Mouse (Mus musculus) forebrain, embryonic 13.5 days (tissue): ENCODE measurements around the gene Bcl2a1d. TPM values are rescaled to one million over a fixed set of nuclear protein-coding genes. Genes with fewer than 3 reads are reported as not detected.
A peak's percentile ranks its signal among the peaks of the same experiment; 100 is the strongest.
"Not testable (repeated sequence)": the region's sequence is repeated elsewhere in the genome, so short reads cannot be mapped to it uniquely, and the experiment has no call there.

Source experiments
- ATAC-seq: fragments of 200-750 bp; cut with Nextera tagmentation; 2 replicates; pipeline ENCODE4 v1.8.0; 2017
- H3K27ac ChIP-seq: fragments of 300-500 bp; sonication (generic); 2 replicates; pipeline ENCODE4 v1.5.1; 2015; ENCODE audit warnings: inconsistent platforms, mild to moderate bottlenecking, moderate library complexity
- H3K27me3 ChIP-seq: fragments of 300-500 bp; sonication (generic); 2 replicates; pipeline ENCODE4 v1.6.1; 2015; ENCODE audit warnings: mild to moderate bottlenecking, inconsistent platforms
- H3K36me3 ChIP-seq: fragments of 300-500 bp; sonication (generic); 2 replicates; pipeline ENCODE4 v1.6.1; 2015; ENCODE audit warnings: mild to moderate bottlenecking, inconsistent platforms; ENCODE audit not compliant: poor library complexity, severe bottlenecking
- H3K4me1 ChIP-seq: fragments of 300-500 bp; sonication (generic); 2 replicates; pipeline ENCODE4 v1.6.1; 2015; ENCODE audit warnings: inconsistent platforms
- H3K4me2 ChIP-seq: fragments of 300-500 bp; sonication (generic); 2 replicates; pipeline ENCODE4 v1.6.1; 2015; ENCODE audit warnings: inconsistent platforms, mild to moderate bottlenecking, moderate library complexity
- H3K4me3 ChIP-seq: fragments of 300-500 bp; sonication (generic); 2 replicates; pipeline ENCODE4 v1.5.1; 2015; ENCODE audit warnings: mild to moderate bottlenecking, inconsistent platforms
- H3K9ac ChIP-seq: fragments of 300-500 bp; sonication (generic); 2 replicates; pipeline ENCODE4 v1.6.1; 2015; ENCODE audit warnings: mild to moderate bottlenecking, inconsistent platforms
- H3K9me3 ChIP-seq: fragments of 300-500 bp; sonication (generic); replicated peaks from 2 replicates; pipeline ENCODE4 v1.6.1; 2016; ENCODE audit warnings: inconsistent platforms
- WGBS: fragments of 180-500 bp; shearing (Covaris S2); methylation state at CpG from one replicate; pipeline ENCODE4 v1.1.7; 2015; 5-methylcytosine and 5-hydroxymethylcytosine counted together
- polyA plus RNA-seq: library from polyadenylated mRNA; unstranded; fragments of >200 nt; fragmentation: Nextera tagmentation; extraction: Ambion mirVana; gene quantifications from 2 replicates; pipeline ENCODE4 v1.2.1, GENCODE M21; 2015

The Bcl2a1d gene
- polyA plus RNA-seq, result not detected in 2 replicates

DNA sequence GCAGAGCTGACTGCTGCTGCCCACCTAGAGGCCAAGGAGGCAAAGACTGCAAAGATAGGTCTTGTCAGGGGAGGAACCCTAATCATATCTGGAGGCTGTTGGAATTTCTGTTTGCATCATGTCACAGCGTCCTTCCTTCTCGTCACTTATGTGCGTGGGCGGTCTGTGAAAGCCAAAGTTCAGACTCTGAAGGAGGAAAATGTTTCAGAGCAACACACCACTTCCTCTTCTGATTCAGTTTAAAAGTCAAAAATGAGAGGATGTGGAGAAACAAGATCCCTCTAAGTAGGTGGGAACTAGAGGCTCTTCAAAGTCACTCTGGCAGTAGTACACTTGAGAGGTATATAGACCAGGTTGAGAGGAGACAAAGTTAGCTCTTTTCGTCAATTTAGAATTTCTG lies at the start of gene Bcl2a1d:
Gene Bcl2a1d (minus strand): TSS at position 187 of the 400 bp plus-strand sequence.
- not testable (repeated sequence) for H3K4me1 ChIP-seq, H3K36me3 ChIP-seq, H3K27me3 ChIP-seq, H3K4me3 ChIP-seq, ATAC-seq, H3K27ac ChIP-seq, H3K4me2 ChIP-seq, H3K9ac ChIP-seq, H3K9me3 ChIP-seq
- whole genome bisulfite sequencing, result 90% methylated on average over 5 of the region's 5 CpGs

DNA sequence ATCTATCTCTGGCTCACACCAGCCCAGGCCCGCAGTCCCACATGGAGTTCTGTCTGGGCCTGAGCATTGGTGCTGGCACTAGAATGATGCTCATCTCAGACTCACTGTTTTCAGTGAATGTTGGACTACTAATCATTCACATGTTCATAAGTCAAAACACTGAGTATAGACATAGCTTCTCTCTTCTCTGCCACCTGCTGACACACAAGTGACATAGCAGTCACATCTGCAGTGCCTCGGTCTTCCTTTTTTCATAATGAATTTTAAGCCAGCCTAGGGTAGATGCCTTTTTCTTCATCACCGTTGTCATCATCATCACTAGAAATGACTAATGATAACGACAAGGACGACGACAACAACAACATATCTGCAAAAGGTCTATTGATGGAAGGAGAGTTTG lies 38.5 kb upstream of the Bcl2a1d start:
- H3K27me3 ChIP-seq, ATAC-seq, H3K9ac ChIP-seq, H3K36me3 ChIP-seq, H3K27ac ChIP-seq, H3K4me3 ChIP-seq, H3K9me3 ChIP-seq, H3K4me1 ChIP-seq, H3K4me2 ChIP-seq: not testable (repeated sequence)
- 94% methylated on average over 3 of the region's 6 CpGs for WGBS

DNA sequence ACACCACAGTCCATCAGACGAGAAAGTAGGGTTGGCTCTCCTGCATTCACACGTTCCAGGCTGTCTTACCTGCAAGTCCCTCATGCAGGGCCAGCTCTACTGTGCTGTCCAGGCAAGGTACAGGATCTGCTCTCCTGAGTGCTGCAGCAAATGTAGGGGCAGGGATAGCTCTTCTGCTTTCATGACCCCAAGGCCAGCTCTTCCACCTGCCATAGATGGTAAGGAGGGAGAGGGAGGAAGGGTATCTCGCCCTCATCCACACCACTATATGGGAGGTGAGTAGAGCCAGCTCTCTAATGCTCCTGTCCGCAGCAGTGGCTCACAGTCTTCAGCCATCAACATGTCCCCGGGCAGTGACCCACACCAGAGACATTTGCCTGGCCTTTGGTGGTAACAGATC lies 37.8 kb upstream of the Bcl2a1d start:
- H3K9me3 ChIP-seq, H3K9ac ChIP-seq, H3K4me1 ChIP-seq, ATAC-seq, H3K27ac ChIP-seq, H3K4me3 ChIP-seq, H3K27me3 ChIP-seq, H3K36me3 ChIP-seq, H3K4me2 ChIP-seq: not testable (repeated sequence)
- WGBS, result 80% methylated on average over 4 of the region's 5 CpGs

DNA sequence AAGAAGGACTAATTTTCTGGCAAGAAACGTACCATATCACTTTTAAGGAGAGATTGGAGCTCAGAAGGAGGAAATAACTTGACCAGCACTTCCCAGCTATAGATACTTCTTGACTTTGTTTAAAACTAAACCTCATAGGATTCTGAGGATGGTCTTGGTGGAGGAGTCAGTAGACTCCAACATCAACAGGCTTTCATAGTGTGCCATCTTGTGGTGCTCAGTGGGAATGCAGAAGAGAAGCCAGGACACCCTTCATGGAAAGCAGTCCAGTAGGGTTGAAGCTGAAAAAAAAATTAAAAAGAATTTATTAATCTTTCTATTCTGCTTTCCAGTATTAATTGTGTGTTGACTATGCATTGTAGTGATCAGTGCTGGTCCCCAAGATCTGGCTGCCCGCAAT lies 15.0 kb upstream of the Bcl2a1d start:
- 0 out of 2 replicates have a peak, but pooled peaks have one; percentile 43 for ATAC-seq

DNA sequence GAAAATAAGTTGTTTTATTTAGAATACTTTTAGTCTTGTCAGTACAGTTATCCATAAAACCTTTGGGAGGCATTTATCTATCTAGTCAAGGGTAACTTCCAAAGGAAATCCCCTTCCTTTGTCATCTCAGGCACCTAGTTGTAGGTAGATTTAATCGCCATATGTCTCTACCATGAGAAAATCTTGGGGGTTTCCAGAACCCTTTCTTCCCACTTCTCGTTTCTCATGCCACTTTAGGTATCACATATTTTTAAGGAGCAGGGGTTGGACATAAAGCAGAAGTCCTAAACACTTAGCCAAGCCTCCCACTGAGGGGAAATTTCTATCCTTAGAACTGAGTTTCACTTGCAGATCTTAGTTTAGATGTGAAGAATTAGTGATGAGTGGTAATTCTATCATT lies 14.3 kb upstream of the Bcl2a1d start:
- H3K36me3 ChIP-seq, H3K27me3 ChIP-seq, H3K27ac ChIP-seq, H3K9me3 ChIP-seq, H3K4me2 ChIP-seq, H3K4me1 ChIP-seq, ATAC-seq, H3K4me3 ChIP-seq, H3K9ac ChIP-seq: not testable (repeated sequence)
- WGBS, result 86% methylated on average over 1 of the region's 2 CpGs

More for the DNA sequence above, 15.0 kb upstream of the Bcl2a1d start:
- H3K36me3 ChIP-seq, H3K4me2 ChIP-seq, H3K4me3 ChIP-seq, H3K27ac ChIP-seq, H3K9me3 ChIP-seq, H3K9ac ChIP-seq, H3K27me3 ChIP-seq, H3K4me1 ChIP-seq: not testable (repeated sequence)
- 50% methylated on average over 1 of the region's 2 CpGs for WGBS

DNA sequence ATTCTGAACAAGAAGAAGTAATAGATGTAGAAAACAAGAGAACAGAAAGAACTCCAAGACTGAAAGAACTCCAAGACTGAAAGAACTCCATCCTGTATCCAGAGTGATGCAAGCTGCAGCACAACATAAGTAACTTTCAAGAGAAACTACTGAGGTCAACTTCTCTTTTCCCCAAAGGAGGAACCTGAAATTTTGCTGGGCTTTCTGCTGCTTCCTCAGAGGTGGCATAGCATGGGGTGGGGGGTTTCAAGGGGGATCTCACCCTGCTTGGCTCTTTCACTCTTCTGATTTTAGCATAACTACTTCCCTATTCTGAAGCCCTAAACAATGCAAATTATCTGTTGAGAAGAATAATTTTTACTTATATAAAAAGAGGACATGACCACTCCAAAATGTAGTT lies 3.6 kb upstream of the Bcl2a1d start:
- H3K27me3 ChIP-seq, H3K9me3 ChIP-seq, H3K36me3 ChIP-seq, H3K4me3 ChIP-seq, H3K9ac ChIP-seq, H3K4me2 ChIP-seq, H3K4me1 ChIP-seq, H3K27ac ChIP-seq, ATAC-seq: not testable (repeated sequence)

DNA sequence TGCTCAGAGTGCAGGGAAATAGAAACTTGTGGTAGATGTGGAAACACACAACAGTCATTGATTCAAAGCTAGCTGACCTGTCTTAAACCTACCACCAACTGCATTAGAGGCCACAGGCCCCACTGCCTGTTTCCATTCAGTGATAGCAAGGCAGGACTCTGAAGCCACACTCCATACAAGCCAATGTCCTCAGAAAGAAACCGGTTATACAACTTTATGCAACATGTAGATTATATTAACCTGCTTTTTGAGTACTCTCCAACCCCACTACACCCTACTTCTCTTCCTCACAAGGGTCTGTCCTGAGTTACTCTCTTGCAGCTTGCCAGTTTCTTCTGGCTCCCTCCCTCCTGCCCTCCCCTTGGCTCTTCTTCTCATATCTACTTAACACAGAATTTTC lies 1.5 kb upstream of the Bcl2a1d start:
- 79% methylated on average over 1 of the region's 1 CpGs for WGBS
- not testable (repeated sequence) for H3K27me3 ChIP-seq, ATAC-seq, H3K4me1 ChIP-seq, H3K4me2 ChIP-seq, H3K9me3 ChIP-seq, H3K9ac ChIP-seq, H3K27ac ChIP-seq, H3K36me3 ChIP-seq, H3K4me3 ChIP-seq

DNA sequence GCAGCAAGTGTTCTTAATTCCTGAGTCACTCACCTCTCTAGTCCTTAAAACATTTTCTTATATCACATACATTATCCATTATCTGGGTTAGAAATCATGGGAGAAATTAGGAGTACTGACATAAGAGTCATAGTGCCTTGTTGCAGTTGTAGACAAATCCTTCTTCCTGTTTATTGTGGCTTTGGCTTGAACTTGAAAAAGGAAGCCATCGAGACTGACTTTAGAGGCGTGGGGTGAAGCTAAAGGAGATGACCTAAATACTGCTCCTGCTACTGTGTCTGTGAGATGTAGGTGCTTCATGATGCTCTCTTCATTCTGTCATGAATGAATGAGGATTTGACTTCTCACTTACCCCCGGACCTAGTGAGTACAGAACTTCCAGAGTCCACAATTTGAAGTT lies 620 bp upstream of the Bcl2a1d start:
- not testable (repeated sequence) for H3K27ac ChIP-seq, H3K9ac ChIP-seq

DNA sequence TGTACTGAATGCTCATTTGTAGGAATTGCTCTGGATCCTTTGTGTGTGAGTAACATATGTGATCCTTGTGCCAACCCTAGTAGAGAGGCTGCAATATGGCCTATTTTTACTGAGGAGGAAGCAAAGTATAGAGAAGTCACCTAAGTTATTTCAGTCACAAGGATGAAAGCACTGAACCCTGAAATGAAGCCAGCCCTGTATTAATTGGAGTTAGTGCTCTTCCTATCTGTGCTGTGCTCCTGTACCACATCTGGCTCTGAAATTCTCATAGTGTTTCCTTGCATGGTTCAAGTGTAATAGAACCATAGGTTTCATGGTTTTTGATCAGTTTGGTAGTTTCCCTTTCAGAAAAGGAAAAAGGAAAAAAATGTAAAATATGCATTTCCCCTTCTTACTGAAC lies 3.4 kb downstream of the Bcl2a1d start:
- H3K4me2 ChIP-seq, H3K27ac ChIP-seq, H3K36me3 ChIP-seq, H3K9me3 ChIP-seq, H3K4me3 ChIP-seq, H3K9ac ChIP-seq, H3K27me3 ChIP-seq, H3K4me1 ChIP-seq, ATAC-seq: not testable (repeated sequence)

More for the DNA sequence above, 620 bp upstream of the Bcl2a1d start:
- 72% methylated on average over 2 of the region's 3 CpGs for WGBS
- not testable (repeated sequence) for H3K36me3 ChIP-seq, H3K4me2 ChIP-seq, H3K4me3 ChIP-seq, H3K9me3 ChIP-seq, ATAC-seq, H3K4me1 ChIP-seq, H3K27me3 ChIP-seq

DNA sequence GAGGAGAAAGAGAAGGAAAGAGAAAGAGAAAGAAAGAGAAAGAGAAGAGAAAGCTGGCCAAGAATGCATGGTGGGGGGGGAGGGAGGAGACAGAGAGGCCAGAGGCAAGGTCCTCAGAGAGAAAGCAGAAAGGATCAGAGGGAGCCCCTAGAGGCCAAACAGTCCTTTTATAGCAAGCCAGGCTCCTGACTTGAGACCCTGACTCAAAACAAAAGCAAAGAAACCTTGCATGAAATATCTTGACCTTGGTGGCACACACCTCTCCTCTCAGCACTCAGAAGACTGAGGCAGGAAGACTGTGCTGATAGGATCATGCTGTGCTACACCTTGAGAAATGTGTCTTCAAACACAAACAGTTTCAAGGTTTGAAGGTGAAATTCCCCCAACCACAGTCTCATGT lies 10.1 kb downstream of the Bcl2a1d start:
- H3K4me1 ChIP-seq, H3K4me3 ChIP-seq, ATAC-seq, H3K4me2 ChIP-seq, H3K27me3 ChIP-seq, H3K9ac ChIP-seq, H3K9me3 ChIP-seq, H3K36me3 ChIP-seq, H3K27ac ChIP-seq: not testable (repeated sequence)

DNA sequence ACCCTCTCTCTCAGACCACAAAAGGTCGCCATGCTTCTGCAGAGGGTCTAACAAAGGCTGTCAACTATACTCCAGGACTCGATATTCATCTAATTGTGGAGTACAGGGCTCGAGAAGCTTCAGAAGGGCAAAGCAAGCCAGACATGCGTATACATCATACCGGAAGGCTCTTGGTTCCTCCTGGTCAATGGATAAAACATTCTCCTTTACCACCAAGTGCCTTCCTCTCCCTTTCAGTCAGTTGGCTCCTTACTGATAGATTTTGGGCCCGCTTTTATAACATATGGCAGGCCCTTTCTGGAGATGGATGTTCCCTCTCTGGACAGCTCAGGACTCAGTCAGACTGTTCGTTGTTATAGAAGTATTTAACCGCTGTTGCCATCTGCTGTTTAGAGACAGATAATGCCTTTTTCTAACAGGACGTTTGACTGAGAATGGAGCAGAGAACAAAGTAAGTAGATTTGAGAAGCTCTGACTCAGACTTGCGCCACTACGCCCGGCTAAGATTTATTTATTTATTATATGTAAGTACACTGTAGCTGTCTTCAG lies 11.7 kb downstream of the Bcl2a1d start, which contains the start of gene Mthfsl:
Gene Mthfsl (minus strand): TSS at position 308 of the 549 bp plus-strand sequence.
- not testable (repeated sequence) for H3K9me3 ChIP-seq
- WGBS, result 27% methylated on average over 11 of the region's 12 CpGs

DNA sequence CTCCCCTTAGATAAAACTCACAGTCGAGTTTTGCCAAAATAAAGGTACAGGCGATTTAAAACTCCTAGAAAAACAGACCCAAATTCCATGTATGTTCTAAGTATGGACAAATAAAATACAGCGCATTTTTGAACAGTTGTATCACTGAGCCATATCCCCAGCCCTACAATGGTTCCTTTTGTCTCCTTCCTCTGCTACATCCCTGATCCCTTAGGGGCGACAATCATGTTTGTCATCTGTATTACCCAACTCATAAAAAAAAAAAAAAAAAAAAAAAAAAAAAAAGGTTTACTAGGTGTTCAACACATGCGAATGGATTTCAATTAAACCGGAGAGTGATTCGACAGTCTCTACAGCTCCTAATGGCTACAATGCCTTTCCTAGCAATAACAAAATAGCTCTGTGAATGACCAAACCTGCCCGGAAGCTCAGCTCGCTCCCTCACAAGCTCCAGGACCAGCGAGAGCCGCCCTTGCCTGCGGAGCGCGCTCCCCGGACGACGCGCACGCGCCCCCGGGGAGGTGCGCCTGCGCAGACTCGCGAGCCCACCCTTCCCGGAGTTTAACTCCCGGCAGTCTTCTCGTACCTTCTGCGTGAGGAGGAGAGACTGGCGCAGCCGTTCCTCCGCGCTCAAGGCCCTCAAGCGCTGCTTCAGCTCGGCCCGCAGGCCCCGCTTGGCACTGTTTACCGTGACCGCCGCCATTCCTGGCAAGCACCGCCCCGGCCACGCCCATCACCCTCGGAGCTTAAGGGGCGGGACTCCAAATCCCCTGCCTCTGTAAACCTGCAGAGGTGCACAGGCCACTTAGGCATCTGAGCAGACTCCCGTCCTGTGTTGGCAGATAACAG lies 12.4 kb downstream of the Bcl2a1d start:
- peak overlapping the region; percentile 46 for H3K9ac ChIP-seq
- not testable (repeated sequence) for H3K36me3 ChIP-seq, H3K4me1 ChIP-seq, H3K9me3 ChIP-seq, H3K27me3 ChIP-seq
- H3K27ac ChIP-seq, result peak overlapping the region; percentile 65
- H3K4me3 ChIP-seq, result peak overlapping the region; percentile 35
- peak; percentile 94 for ATAC-seq
- 21% methylated on average over 7 of the region's 46 CpGs for whole genome bisulfite sequencing
- peak overlapping the region; percentile 53 for H3K4me2 ChIP-seq

More for the DNA sequence above, 11.7 kb downstream of the Bcl2a1d start, which contains the start of gene Mthfsl:
- not testable (repeated sequence) for H3K27me3 ChIP-seq, H3K36me3 ChIP-seq, H3K4me1 ChIP-seq
- Histone ChIP-seq H3K4me2 (peak within 1 kb of the TSS; percentile 53), H3K9ac (peak within 1 kb of the TSS; percentile 46), H3K4me3 (peak within 1 kb of the TSS; percentile 35), H3K27ac (peak within 1 kb of the TSS; percentile 79)
- ATAC-seq, result peak; percentile 61

DNA sequence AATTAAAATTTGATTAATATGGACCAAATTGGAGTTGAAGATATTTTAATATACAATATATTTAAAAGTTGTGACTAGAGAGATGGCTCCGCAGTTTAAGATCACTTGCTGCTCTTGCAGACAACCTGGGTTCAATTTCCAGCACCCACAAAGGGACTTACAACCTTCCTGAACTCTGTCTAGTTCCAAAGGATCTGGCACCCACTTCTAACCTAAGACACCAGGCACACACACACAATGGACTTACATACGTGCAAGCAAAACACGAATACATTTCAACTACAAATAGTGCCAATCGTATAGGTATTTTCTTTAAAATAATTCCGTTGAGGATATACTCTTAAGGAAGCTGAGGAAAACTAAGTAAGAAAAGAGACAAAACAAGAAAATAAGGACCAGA lies 13.1 kb downstream of the Bcl2a1d start:
- not testable (repeated sequence) for H3K36me3 ChIP-seq, H3K9me3 ChIP-seq, ATAC-seq, H3K4me1 ChIP-seq, H3K9ac ChIP-seq, H3K27me3 ChIP-seq, H3K27ac ChIP-seq
- WGBS, result 78% methylated on average over 5 of the region's 5 CpGs
- peak overlapping the region; percentile 53 for H3K4me2 ChIP-seq
- H3K4me3 ChIP-seq, result 0 out of 2 replicates have a peak overlapping the region, but pooled peaks have one; percentile 35
